ENCODE assay signal across 12 mouse cellular contexts in genomic region chr14:33896628-33897300, GRCm38 (mm10). TPM values are rescaled to one million over a fixed set of nuclear protein-coding genes. Genes with fewer than 3 reads are reported as not detected.
DNase-seq lines count a peak whose midpoint lies in the region; ATAC-seq and TF ChIP-seq lines count a peak whose summit lies in the region.
"Had no signal": no experiment of that assay in that cellular context is flagged by ENCODE, and none has a peak within 500 bp of the region (broad histone marks: within the 10 kb centered on the region; RNA-seq: fewer than 3 reads in every experiment).

No protein-coding gene starts in this region.

- H3K4me1 ChIP-seq in limb, embryonic 10.5 days = peaks cover 28% of the 10 kb centered on the region
- H3K4me1 ChIP-seq in intestine, embryonic 16.5 days (ENCODE audit: control insufficient read depth, insufficient read depth, low read length) = no peaks in the 10 kb centered on the region
- H3K4me1 ChIP-seq: liver, embryonic 15.5 days had no signal

- no peak for TF ChIP-seq CTCF in left cerebral cortex, adult 2 months (IDR thresholded peaks at IDR 0.05)

- no peaks in the 10 kb centered on the region for H3K27me3 ChIP-seq in limb, embryonic 10.5 days (ENCODE audit: low read depth, poor library complexity, severe bottlenecking)
- no peaks in the 10 kb centered on the region for H3K27me3 ChIP-seq in intestine, embryonic 16.5 days (replicated peaks; ENCODE audit: control insufficient read depth, insufficient read depth, low read length)
- H3K27me3 ChIP-seq: liver, embryonic 15.5 days had no signal

- H3K36me3 ChIP-seq in limb, embryonic 10.5 days = no peaks in the 10 kb centered on the region
- no peaks in the 10 kb centered on the region for H3K36me3 ChIP-seq in intestine, embryonic 16.5 days (ENCODE audit: control insufficient read depth, insufficient read depth, low read length)
- H3K36me3 ChIP-seq: liver, embryonic 15.5 days had no signal

- peak overlapping the region; percentile 49; the same call in 1 of the 2 replicates for H3K27ac ChIP-seq in left cerebral cortex, adult 2 months
- H3K27ac ChIP-seq in limb, embryonic 10.5 days = peak overlapping the region; percentile 87
- no peak overlapping the region for H3K27ac ChIP-seq in intestine, embryonic 16.5 days (ENCODE audit: low read length)
- H3K27ac ChIP-seq: liver, embryonic 15.5 days had no signal

- WGBS in limb, embryonic 10.5 days = 25% methylated on average over 9 of the region's 9 CpGs
- WGBS in intestine, embryonic 16.5 days = 54% methylated on average over 9 of the region's 9 CpGs

- no peak overlapping the region for H3K4me3 ChIP-seq in left cerebral cortex, adult 2 months
- H3K4me3 ChIP-seq in limb, embryonic 10.5 days = peak overlapping the region; percentile 5; the same call in 1 of the 2 replicates
- H3K4me3 ChIP-seq in intestine, embryonic 16.5 days (ENCODE audit: low read length) = no peak overlapping the region
- H3K4me3 ChIP-seq: erythroblast, embryonic 14.5 days; liver, embryonic 15.5 days had no signal

- no peak for ATAC-seq in intestine, embryonic 16.5 days

- intact Hi-C loops in left cerebral cortex, adult 2 months (cut with DNase I) = no loop called here

- DNase-seq in cerebellum, adult 9-11 months = peak; percentile 7
- DNase-seq in cerebellum, postnatal 36 days = no peak
- DNase-seq in left cerebral cortex, adult 2 months (ENCODE audit: extremely low spot score in 1 of 2, low spot score in 2 of 2) = no peak
- no peak for DNase-seq in left cerebral cortex, adult 9 months (ENCODE audit: low spot score in 2 of 2)
- DNase-seq in embryo, embryonic 9.5 days (ENCODE audit: extremely low spot score) = peak; percentile 50
- DNase-seq in limb, embryonic 10.5 days (ENCODE audit: low spot score) = peak; percentile 85
- no peak for DNase-seq in layer of hippocampus, adult 8-10 months (ENCODE audit: low spot score in 2 of 2)
- DNase-seq: kidney, adult 8-10 months; thymus, postnatal 4 days had no signal

- no peak overlapping the region for H3K9ac ChIP-seq in intestine, embryonic 16.5 days (ENCODE audit: low read depth, low read length)
- H3K9ac ChIP-seq: liver, embryonic 15.5 days had no signal

- no peaks in the 10 kb centered on the region for H3K9me3 ChIP-seq in limb, embryonic 10.5 days (replicated peaks)
- no peaks in the 10 kb centered on the region for H3K9me3 ChIP-seq in intestine, embryonic 16.5 days (ENCODE audit: control insufficient read depth, low read length)
- H3K9me3 ChIP-seq: liver, embryonic 15.5 days had no signal

- no peak overlapping the region for H3K4me2 ChIP-seq in intestine, embryonic 16.5 days (ENCODE audit: low read depth, low read length)
- H3K4me2 ChIP-seq: liver, embryonic 15.5 days had no signal

RNA-seq across cellular contexts. Expression of gene Gdf10, which starts 26.6 kb away (rescaled TPM):
- 1 to 10 TPM; 3.2 to 3.6 TPM for total RNA-seq in left cerebral cortex, adult 2 months (2021)
- polyA plus RNA-seq in limb, embryonic 10.5 days (2016; fragmentation: Nextera tagmentation; extraction: Ambion mirVana) = 1.1 and 2.8 TPM in 2 replicates
- 6.6 and 6.9 TPM in 2 replicates for polyA plus RNA-seq in intestine, embryonic 16.5 days (2015; fragmentation: Nextera tagmentation; extraction: Ambion mirVana)
- 1 to 10 TPM; 3.9 to 4.8 (median 4.7) TPM for total RNA-seq in layer of hippocampus, adult 8-10 months (2022)
- polyA plus RNA-seq: erythroblast, embryonic 14.5 days had no signal

RNA-seq across cellular contexts. Expression of gene Gdf2, which starts 44.1 kb away (rescaled TPM):
- total RNA-seq in left cerebral cortex, adult 2 months (2021) = not detected
- 0.09 TPM in 1 of 2 replicates, not detected in the other for polyA plus RNA-seq in limb, embryonic 10.5 days (2016; fragmentation: Nextera tagmentation; extraction: Ambion mirVana)
- polyA plus RNA-seq in intestine, embryonic 16.5 days (2015; fragmentation: Nextera tagmentation; extraction: Ambion mirVana) = 0.11 and 0.34 TPM in 2 replicates
- not detected for total RNA-seq in layer of hippocampus, adult 8-10 months (2022)
- polyA plus RNA-seq: erythroblast, embryonic 14.5 days had no signal

RNA-seq across cellular contexts. Expression of gene Rbp3, which starts 57.0 kb away (rescaled TPM):
- not detected for total RNA-seq in left cerebral cortex, adult 2 months (2021)
- not detected in 2 replicates for polyA plus RNA-seq in limb, embryonic 10.5 days (2016; fragmentation: Nextera tagmentation; extraction: Ambion mirVana)
- not detected in 2 replicates for polyA plus RNA-seq in intestine, embryonic 16.5 days (2015; fragmentation: Nextera tagmentation; extraction: Ambion mirVana)
- total RNA-seq in layer of hippocampus, adult 8-10 months (2022) = 1 to 10 TPM in 1 of 4 experiments, under 1 TPM in 1, not detected in 2; 0.06 to 1.0 TPM
- polyA plus RNA-seq: erythroblast, embryonic 14.5 days had no signal

Comparison
In these comparisons a context has a peak if more than half of its experiments do, and no peak if none do; other contexts are left out.
1. DNase-seq: peak in cerebellum, adult 9-11 months (single experiment), embryo, embryonic 9.5 days (single experiment) and limb, embryonic 10.5 days (single experiment); none in cerebellum, postnatal 36 days (0 of 2), left cerebral cortex, adult 2 months (0 of 2), left cerebral cortex, adult 9 months (0 of 2) and layer of hippocampus, adult 8-10 months (0 of 2).